Mouse (Mus musculus) neutrophil, adult 5-6 weeks (primary cell): ENCODE results near the gene Trp73. TPM values are rescaled to one million over a fixed set of nuclear protein-coding genes. Genes with fewer than 3 reads are reported as not detected.

ENCODE experiments used
- ATAC-seq: fragments of 151-379, 151-347 bp; 2 replicates; pipeline ENCODE4 v1.8.0; 2017; ENCODE audit warnings: mild to moderate bottlenecking, moderate TSS enrichment; ENCODE audit not compliant: insufficient number of reproducible peaks, poor library complexity, low FRiP score, severe bottlenecking; ENCODE audit errors: extremely low read depth
- total RNA-seq: library from RNA; stranded (forward); fragments of 200-1000 nt; gene quantifications from 2 replicates; pipeline ENCODE4 v1.2.3, GENCODE M21; 2017

Trp73 gene
- total RNA-seq, 1 experiment from 2014 or later = not detected

DNA sequence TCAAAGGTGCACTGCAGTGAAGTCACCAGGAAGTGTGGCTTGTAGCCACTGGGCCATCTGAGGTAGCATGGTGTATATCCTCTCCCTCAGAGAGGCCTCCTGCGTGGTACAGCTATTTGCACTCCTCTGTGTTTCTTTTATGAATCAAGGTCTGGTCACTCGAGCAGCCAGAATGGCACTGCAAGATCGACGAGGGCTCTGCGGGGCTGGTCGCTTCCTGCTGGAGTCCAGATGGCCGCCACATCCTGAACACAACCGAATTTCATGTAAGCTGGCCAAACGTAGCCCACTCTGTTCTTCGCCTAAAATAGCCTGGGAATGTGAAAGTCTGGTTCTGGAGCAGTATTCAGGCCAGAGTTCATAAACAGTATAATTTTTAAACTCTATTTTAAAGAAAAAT, 6.3 kb upstream of the Trp73 start:
- no peak for ATAC-seq

DNA sequence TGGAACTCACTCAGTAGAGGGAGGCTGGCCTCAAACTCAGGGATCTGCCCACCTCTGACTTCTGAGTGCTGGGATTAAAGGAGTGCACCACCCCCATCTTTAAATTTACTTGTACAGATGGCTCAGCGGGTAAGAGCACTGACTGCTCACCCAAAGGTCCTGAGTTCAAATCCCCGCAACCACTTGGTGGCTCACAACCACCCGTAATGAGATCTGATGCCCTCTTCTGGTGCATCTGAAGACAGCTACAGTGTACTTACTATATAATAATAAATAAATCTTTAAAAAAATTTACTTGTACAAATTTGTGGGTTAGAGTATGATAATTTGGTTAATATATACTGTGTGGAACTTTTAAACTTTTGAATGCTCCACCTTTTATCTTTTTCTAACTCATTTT, 4.7 kb upstream of the Trp73 start:
- no peak for ATAC-seq

DNA sequence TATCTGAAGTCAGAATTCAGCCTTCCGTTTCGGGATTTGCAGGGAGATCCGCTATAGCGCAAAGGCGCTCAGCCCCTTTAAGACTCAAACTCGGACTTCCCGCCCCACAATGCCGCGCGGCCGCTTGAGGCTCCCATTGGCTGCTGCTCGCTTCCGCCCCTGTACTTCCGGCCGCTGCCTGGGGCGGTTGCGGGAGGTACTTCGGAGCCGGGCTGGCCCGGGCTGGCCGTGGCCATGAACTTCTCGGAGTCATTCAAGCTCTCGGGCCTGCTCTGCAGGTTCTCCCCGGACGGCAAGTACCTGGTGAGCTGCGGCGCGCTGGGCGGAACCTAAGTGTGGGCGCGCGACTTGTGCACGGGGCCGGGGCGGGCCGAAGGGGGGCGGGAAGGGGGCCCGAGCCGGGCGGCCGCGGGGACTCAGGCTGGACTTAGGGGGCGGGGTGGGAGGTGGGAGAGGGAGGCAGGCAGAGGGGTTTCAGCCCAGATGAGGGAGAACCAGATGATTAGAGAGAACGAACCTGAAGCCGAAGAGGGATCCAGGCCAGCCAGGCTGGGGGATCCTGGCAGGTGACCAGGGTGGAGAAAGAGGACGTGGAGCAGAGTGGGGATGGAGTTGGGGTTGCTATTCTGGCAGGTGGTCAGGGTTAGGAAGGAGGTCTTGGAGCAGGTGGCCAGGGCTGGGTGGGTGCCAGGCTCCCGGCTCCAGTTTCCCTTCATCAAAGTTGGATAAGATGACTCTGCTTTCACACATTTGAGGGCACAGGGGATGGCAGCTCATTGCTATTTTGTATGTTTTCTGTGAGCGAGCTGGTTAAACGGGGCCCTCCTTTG, 2.4 kb upstream of the Trp73 start, which contains the start of gene Wrap73:
TSS of gene Wrap73 (plus strand) at position 162 of the 830 bp plus-strand sequence.
- ATAC-seq = peak; percentile 96

DNA sequence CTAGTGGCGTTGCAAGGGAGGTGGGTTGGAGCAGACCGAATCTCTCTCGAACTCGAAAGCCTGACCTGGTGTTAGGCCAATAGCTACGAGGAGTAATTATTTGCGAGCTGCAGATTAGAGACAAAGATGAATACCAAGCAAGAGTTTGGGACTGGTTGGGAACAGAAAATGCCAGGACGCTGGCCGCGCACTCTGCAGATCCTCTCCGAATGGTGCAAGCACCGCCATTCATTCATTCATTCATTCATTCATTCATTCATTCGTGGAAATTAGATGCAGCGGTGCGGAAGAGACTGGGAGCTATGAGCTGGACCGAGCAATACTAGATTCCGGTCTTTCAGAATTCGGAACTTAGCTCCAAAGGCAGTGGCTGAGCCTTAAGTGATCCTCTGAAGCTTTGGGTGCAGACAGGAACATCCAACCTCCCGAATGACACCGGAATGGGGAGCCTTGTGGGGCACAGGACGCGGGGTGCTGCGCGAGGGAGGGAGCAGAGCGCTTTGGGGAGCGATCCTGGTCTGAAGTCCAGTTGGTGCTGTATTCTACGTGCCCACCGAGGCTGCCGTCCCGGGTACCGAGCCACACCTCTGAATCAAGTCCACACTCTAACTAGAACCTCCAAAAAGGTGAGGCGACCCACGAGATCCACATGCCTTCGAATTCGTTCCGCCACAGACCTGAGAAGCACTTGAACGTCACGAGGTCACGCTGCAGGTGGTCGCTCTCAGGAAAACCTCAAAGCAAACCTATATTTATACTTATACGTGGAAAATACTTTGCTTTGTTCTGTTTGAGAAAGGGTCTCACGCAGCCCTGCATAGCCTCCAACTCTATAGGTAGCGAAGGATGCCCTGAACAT, 1.2 kb upstream of the Trp73 start:
- no peak for ATAC-seq

DNA sequence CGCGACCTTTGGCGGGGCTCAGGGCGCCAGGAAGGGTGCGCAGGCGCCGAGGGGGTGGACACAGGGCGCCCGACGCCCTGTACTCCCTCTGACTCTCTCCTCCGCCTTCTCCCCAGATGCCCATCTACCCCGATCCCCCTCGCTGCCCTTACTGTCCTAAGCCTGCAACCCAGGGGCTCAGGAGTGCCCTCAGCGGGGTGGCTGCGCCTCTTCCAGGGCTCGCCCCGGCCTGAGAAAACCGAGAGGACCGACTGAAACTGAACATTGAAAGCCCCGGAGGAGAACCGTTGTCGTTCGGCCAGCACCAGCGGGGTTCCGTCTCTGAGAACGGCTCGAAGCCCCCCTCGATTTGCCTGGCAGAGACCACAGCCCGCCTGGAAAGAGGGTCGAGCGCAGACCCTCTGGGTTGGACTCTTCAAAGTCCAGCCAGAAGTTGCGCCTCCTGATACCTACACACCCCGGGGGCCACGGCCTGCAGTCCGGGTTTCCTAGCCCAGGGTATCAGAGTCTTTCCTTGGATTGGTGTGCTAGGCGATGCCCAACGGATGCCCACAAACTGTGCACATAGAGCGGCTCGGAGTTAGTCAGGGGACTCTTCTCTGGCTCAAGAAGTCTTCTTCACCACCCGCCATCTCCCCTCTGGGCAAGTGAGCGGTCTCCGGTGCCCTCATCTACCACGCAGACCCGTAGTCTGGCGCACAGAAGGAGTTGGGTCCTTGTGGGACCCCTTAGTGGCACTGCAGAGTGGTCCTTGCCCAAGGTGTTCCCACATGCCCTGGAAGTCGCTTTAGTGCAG, 403 bp upstream of the Trp73 start:
- no peak for ATAC-seq

DNA sequence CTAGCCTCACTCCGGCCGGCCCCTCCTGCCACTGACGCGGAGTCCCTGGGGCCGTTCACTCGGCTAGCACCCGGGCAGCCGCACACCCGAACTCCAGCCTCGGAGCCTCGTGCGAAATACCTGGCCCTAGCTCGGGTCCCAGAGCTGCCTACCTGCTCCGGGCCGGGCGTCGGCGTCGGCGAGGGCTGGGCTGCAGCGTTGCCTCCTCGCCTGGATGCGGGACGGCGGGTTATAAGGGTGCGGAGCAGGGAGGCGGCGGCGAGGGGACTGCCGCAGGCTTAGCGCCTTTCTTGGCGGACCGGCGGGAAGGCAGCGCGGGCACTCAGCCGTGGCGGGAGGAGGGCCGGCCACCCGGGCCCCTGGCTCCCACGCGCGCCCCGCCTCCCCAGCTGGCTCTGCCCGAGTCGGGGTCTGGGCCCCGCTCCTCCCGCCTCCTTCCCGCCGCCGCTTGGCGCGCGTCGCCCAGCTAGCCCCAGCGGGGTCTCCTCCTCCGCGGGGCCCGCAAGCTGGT, 282 bp downstream of the Trp73 start:
- ATAC-seq = no peak

DNA sequence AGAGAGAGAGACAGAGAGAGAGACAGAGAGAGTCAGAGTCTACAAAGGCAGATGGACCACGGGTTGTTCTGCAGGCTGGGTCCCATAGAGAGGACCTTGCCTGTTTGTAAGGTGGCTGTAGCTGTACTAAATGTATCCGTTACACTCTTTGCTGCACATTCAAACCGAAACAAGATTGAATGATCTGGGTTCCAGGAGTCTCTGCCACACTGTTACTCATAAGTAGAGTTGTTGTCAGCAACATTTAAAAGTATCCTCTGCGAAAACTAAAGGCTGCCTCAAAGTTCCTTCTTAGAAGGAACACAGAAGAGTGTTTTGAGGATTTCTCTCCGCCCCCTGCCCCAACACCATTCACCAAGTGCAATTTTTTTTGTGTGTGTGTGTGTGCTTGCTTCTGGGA, 2.9 kb downstream of the Trp73 start:
- no peak for ATAC-seq

DNA sequence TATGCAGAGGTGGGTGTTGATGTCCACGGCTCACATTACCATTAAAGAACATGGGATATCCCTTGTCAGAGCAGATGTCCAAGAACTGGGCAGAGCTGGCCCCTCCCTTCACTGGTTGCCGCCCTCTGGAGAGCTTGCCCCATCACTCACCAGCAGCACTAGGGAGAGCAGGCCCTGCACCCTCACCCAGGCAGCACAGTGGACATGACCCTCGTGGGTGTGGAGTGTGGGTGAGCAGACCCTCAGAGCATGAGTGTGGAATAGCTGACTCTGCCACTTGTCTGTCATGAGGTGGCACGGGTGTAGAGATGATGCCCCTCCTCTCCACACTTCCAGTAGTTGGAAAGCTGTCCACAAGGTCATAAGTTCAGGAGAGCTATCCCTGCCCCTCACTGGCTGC, 5.2 kb downstream of the Trp73 start:
- no peak for ATAC-seq

DNA sequence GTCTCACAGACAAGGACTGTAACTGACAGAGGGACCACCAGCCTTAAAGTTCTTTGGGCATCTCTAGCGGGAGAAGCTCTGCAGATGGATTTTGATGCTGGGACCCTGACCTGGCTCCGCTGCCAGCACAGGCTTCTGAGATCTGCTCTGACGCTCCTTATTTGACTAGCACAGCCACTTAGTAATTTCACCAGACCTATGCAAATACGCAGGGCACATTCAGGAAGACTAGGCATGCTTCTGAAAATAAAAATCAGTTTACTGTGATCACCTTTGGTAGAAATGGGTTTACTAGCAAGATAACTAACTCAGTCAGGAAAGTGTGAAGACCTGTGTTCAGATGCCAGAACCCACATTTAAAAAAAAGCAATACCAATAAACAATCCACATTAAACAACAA, 8.1 kb downstream of the Trp73 start:
- no peak for ATAC-seq

DNA sequence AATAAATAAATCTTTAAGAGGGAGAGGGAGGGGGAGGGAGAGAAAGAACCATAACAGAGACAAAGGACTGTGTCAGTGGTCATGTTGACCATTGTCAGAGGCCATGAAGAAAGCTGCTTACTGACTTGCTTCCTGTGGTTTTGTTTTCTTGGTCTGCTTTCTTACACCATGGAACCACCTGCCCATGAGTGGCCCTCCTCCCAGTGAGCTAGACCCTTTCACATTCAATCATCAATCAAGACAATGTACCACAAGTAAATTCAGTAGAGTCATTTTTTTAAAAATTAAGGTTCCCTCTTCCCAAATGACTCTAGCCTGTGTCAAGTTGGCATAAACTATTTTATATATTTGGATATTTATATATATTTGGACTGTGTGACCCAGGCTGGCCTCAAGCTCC, 10.1 kb downstream of the Trp73 start:
- no peak for ATAC-seq

DNA sequence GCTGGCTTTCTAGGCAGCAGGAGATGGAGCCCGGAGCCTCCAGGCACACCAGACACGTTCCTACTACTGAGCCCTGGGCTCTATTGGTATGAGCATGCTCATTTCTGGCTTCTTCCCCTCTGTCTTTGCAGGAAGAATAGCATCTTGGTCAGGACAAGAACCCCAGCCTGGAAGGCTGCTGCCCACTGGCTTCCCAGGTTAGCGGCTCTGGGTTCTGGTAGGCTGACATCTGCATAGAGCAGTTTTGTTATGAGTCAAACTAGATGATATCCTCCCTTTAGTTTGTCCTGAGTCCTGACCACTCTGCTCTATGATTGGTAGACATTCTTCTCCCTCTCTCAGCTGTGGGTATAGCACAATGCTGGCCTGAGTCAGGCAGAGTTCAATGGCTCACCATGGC, 12.7 kb downstream of the Trp73 start:
- ATAC-seq = no peak

DNA sequence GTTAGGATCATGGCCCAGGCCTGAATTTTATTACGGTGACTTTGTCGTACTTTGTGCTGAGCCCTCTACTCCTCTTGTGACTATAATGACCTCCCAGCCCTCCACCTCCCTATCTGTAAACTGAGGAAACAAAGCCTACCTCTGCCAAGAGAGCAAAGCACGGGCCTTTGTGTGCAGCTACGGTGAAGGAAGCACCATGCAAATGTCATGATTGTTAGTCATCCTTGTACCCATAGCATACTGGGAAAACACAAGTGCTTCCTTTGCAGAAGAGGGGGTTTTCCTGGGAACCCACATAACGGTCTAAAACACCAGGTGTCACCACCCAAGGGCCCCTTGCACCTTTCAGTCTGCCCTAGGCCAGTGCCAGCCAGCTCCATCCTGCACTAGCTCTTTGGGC, 14.8 kb downstream of the Trp73 start:
- no peak for ATAC-seq

DNA sequence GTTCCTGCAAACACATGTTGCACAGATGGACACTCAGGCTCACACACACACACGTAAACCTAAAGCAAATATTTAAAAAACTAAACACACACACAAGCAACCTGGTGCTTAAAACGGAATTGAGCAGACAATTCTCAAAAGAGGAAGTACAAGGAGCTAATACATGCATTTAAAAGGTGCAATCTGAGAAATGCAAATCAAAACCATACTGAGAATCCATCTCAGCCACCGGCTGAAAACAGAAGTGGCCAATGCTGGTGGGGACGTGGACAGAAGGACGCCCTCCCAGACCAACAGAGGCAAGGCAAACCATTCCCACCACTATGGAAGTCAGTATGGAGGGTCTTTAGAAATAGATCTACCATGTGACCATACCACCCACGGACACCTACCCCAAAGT, 16.5 kb downstream of the Trp73 start:
- no peak for ATAC-seq

DNA sequence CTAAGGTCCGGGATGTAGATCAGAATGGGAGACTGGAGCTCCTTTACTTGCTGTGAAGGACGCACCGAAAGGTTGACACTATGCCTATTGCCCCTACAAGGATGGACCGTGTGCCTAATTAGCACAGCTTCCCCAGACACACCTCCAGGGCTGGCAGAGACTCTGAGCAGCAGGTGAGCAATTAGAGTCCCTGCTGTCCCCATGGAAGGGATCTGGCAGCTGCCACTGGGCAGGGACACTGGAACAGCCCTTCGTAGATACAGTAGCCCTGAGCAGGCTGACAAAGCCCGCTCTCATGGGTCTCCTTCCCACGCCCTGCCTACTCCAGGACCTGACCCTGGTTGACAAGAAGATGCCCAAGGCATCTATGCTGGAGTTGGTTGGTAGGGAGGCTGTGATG, 17.6 kb downstream of the Trp73 start:
- ATAC-seq = no peak

DNA sequence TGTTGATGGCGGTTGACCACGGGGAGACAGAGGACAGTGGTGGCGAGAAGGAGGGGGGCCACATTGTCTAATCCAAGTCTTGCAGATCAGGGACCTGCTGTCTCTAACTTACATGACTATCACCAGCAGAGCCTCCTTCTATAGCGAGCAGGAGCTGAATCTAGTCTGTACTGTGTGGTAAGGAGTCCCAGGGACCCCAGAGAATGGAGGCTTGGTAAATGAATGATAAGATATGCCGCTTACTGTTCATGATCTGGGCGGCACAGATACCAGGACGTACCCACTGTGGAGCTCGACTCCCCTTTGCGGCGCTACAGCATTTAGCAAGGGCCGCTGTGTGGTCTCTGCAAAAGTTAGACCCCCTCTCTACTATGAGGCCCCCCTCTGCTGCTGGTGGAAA, 18.2 kb downstream of the Trp73 start:
- ATAC-seq = no peak

DNA sequence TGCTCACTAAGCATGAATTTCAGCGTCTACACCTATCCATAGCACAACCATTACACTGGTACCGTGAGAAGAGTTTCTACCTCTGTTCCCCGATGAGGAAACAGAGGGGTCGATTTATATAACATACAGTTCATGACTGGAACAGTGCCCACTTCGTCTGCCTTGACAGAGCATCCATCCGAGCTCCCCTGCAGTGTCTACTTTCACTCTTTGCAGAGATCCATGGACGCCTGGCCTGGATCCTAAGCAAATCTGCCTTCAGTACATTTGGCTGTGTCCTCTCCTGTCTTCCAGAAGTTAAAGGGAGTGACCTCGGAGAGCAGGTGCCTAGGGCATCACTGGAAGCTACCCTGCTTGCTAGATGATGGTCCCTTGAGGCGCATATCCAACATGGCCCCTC, 20.8 kb downstream of the Trp73 start:
- ATAC-seq = no peak

DNA sequence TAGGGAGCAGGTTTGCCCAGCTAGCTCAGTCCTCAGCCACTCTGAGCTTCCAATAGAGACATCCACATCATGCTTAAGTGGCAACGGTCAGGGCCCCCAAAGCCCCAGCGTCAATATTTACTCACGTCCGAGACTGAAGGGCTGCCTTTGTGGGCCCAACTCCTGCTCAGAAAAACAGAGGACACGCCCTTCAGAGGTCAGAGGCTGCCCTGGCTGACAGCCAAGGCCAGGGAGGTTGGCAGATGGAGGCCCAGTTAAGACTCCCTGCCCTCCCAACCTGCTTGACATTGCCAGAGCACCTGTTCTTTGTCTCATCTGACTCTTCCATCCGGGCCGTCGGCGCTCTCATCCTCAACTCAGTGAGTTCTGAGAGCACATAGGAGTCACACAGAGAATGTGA, 21.2 kb downstream of the Trp73 start:
- ATAC-seq = no peak

DNA sequence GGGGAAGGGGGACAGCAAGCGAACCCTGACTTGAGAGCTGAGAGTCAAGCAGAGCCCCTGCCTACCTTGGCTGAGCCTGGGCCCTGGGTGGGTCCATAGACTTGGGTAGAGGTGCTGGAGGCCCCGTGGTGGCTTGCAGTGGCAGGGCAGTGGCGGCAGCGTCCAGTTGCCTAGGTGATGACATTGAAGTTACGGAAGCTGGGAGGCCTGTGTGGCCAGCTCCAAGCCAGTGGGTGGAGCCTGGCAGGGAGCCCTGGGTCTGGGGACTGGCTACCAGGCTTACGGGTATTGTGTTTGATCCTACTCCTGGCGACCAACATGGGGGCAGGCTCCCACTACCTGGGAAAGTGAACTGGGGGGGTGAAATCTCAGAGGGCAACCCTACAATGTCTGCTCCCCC, 23.6 kb downstream of the Trp73 start:
- ATAC-seq = no peak

DNA sequence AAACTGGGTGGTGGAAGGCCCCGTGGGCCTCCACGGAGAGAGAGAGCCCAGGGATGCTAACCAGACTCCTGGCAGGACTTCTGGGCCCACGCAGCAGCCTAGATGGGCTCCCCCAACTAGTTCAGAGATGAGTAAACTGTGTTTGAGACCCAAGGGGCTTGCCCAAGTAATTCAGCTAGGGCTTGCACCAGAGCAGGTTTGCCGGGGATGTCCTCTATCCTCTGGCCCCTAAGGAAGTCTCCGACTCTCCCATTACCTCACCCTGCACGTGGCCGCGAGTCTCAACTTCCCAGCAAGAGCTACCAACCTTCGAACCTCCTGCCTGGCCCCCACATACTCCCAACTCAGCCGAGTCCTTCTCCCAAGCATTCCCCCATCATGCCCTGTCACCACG, 30.2 kb downstream of the Trp73 start:
- ATAC-seq = no peak
